Mouse (Mus musculus): ENCODE data around the gene 1810046K07Rik. TPM values are rescaled to one million over a fixed set of nuclear protein-coding genes. Genes with fewer than 3 reads are reported as not detected.

Gene 1810046K07Rik
- polyA plus RNA-seq, 1 experiment from 2014 or later, result 0.11 TPM

DNA sequence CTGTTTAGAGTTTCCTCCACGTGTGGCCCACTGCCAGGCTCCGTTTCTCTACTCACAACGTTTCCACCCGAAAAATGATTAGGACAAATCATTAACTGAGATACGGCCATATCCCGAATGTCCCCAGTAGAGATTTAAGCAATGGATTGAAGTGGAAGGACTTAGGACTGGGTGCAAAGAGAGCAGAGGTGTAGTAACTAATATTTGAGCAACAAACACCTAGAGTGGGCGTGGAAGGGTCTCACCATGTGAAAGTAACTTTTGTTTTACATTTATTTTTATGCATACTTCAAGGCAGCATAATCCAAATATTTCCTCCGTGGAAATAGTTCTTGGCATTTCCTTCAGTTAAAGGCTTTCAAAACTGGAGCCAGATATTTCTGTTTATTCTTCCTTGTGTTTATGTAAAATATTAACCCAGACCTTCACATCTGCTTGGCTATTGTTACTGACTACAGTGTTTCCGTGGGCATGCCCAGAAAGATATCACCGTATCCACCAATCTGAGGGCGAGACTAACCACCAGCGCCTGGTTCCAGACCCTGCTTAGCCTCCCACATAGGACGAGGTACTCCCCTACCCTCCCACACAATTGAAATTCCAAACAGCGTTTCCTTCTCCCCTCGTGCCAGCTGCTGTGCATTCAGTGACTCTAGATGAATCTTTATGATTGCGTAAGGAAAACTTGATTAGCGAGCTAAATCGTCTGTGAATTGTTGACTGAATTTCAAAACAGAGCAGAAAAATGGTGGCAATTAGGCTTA, 16.0 kb downstream of the 1810046K07Rik start:
- H3K4me1 ChIP-seq (replicated peaks; ENCODE audit: control insufficient read depth, insufficient read depth, low read length), result peaks cover 9% of the 10 kb centered on the region
- 18% methylated on average over 18 of the region's 18 CpGs for WGBS
- H3K9me3 ChIP-seq (ENCODE audit: control insufficient read depth, low read length), result no peaks in the 10 kb centered on the region
- H3K4me3 ChIP-seq (ENCODE audit: low read length), result peak overlapping the region; percentile 2; the same call in 1 of the 2 replicates
- peak; percentile 96 for ATAC-seq (ENCODE audit: low read depth)
- H3K27ac ChIP-seq (ENCODE audit: low read length), result peak overlapping the region; percentile 81
- no peaks in the 10 kb centered on the region for H3K36me3 ChIP-seq (ENCODE audit: control insufficient read depth, insufficient read depth, low read length)
- H3K27me3 ChIP-seq (ENCODE audit: control insufficient read depth, insufficient read depth, low read depth, low read length), result no peaks in the 10 kb centered on the region
- H3K9ac ChIP-seq (ENCODE audit: low read length), result no peak overlapping the region
- H3K4me2 ChIP-seq (ENCODE audit: low read depth, low read length), result peak overlapping the region; percentile 43

DNA sequence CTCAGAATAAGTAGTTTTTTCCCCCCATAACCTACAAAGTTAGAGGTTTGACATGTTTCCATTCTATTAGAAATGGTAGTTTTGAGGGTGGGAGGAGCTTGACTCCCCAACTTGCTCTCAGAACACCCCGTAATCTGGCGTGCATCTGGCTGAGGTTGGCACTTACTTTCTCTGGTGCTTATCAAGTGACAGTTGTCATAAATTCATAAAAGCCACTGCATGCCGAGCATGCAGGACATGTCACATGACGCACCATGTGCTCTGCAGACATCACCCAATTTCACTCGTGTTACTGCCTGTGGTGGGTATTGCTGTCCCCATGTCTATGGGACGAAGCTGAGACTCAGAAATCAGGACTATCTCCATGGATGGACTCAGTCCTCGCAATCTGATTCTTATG, 18.2 kb downstream of the 1810046K07Rik start:
- no peak overlapping the region for H3K4me3 ChIP-seq (ENCODE audit: low read length)
- H3K9me3 ChIP-seq (ENCODE audit: control insufficient read depth, low read length), result no peaks in the 10 kb centered on the region
- H3K9ac ChIP-seq (ENCODE audit: low read length), result no peak overlapping the region
- H3K36me3 ChIP-seq (ENCODE audit: control insufficient read depth, insufficient read depth, low read length), result no peaks in the 10 kb centered on the region
- WGBS, result 75% methylated on average over 7 of the region's 7 CpGs
- no peak overlapping the region for H3K27ac ChIP-seq (ENCODE audit: low read length)
- no peaks in the 10 kb centered on the region for H3K27me3 ChIP-seq (ENCODE audit: control insufficient read depth, insufficient read depth, low read depth, low read length)
- no peak overlapping the region for H3K4me2 ChIP-seq (ENCODE audit: low read depth, low read length)
- ATAC-seq (ENCODE audit: low read depth), result no peak
- H3K4me1 ChIP-seq (replicated peaks; ENCODE audit: control insufficient read depth, insufficient read depth, low read length), result peaks cover 9% of the 10 kb centered on the region

DNA sequence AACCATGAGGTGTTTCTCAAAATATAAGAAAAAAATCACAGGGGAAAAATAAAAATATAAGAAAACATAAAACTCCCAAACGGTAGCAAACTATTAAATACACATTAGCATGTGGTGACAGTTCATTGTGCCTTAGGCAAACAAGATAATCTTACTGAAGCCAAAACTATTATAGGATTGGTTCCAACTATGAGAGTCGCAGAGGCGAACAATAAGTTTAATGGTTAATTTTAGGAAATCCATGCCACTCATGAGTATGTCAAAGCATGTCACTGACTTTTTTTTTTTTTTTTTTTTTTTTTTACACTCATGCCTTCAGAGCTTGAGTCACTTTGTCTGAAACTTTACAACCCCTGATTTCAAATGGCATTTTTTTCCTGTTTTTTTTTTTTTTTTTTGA, 22.4 kb downstream of the 1810046K07Rik start:
- Histone ChIP-seq H3K9ac (ENCODE audit: low read length) (no peak overlapping the region), H3K4me2 (ENCODE audit: low read depth, low read length) (no peak overlapping the region), H3K27ac (ENCODE audit: low read length) (no peak overlapping the region), H3K27me3 (ENCODE audit: control insufficient read depth, insufficient read depth, low read depth, low read length) (no peaks in the 10 kb centered on the region), H3K4me3 (ENCODE audit: low read length) (no peak overlapping the region), H3K36me3 (ENCODE audit: control insufficient read depth, insufficient read depth, low read length) (no peaks in the 10 kb centered on the region), H3K9me3 (ENCODE audit: control insufficient read depth, low read length) (no peaks in the 10 kb centered on the region), H3K4me1 (replicated peaks; ENCODE audit: control insufficient read depth, insufficient read depth, low read length) (no peaks in the 10 kb centered on the region)
- WGBS, result 50% methylated on average over 3 of the region's 3 CpGs
- ATAC-seq (ENCODE audit: low read depth), result no peak

DNA sequence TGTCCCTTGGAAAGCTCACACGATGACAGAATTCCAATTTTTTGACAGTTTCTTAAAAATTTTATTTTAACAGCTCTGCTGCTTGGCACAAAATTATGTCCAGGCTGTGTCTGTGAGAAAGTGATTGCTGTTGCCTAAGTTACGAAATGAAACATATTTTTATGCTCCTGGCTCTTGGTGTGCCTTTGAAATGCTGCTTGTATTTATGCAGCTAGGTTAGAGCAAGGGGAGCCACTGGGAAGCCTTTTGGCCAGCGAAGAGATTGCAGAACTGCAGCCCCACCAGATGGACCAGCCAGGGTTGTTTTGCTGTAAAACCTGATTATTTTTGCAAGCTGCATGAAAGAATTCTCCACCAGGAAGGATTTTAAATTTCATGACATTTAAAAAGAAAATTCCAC, 23.6 kb downstream of the 1810046K07Rik start:
- Histone ChIP-seq H3K4me1 (replicated peaks; ENCODE audit: control insufficient read depth, insufficient read depth, low read length) (no peaks in the 10 kb centered on the region), H3K27me3 (ENCODE audit: control insufficient read depth, insufficient read depth, low read depth, low read length) (no peaks in the 10 kb centered on the region), H3K9me3 (ENCODE audit: control insufficient read depth, low read length) (no peaks in the 10 kb centered on the region), H3K36me3 (ENCODE audit: control insufficient read depth, insufficient read depth, low read length) (no peaks in the 10 kb centered on the region), H3K4me2 (ENCODE audit: low read depth, low read length) (no peak overlapping the region), H3K27ac (ENCODE audit: low read length) (no peak overlapping the region), H3K4me3 (ENCODE audit: low read length) (no peak overlapping the region), H3K9ac (ENCODE audit: low read length) (no peak overlapping the region)
- 49% methylated on average over 3 of the region's 3 CpGs for WGBS
- no peak for ATAC-seq (ENCODE audit: low read depth)

DNA sequence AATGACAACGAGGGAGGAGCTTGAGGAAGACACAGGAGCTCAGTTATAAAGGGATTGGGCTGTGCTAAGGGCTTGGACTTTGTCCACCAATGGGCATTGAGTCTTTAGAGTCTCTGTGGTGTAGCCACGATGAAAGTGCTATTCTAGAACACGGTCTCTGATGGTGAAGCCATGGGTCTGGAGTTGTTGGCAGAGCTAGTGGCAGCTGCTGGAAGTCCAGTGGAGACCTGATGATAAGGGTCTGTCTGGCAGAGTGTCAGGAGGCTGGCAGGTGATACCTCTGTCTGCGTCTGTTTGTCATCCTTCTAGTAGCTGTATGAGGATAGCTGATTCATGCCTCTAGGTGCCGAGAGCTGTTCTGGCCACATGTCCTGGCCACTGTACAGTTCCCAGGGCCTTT, 24.7 kb downstream of the 1810046K07Rik start:
- no peak overlapping the region for H3K9ac ChIP-seq (ENCODE audit: low read length)
- WGBS, result 63% methylated on average over 5 of the region's 5 CpGs
- no peaks in the 10 kb centered on the region for H3K27me3 ChIP-seq (ENCODE audit: control insufficient read depth, insufficient read depth, low read depth, low read length)
- H3K36me3 ChIP-seq (ENCODE audit: control insufficient read depth, insufficient read depth, low read length), result no peaks in the 10 kb centered on the region
- no peak for ATAC-seq (ENCODE audit: low read depth)
- H3K27ac ChIP-seq (ENCODE audit: low read length), result no peak overlapping the region
- no peak overlapping the region for H3K4me2 ChIP-seq (ENCODE audit: low read depth, low read length)
- H3K4me1 ChIP-seq (replicated peaks; ENCODE audit: control insufficient read depth, insufficient read depth, low read length), result no peaks in the 10 kb centered on the region
- no peak overlapping the region for H3K4me3 ChIP-seq (ENCODE audit: low read length)
- no peaks in the 10 kb centered on the region for H3K9me3 ChIP-seq (ENCODE audit: control insufficient read depth, low read length)

DNA sequence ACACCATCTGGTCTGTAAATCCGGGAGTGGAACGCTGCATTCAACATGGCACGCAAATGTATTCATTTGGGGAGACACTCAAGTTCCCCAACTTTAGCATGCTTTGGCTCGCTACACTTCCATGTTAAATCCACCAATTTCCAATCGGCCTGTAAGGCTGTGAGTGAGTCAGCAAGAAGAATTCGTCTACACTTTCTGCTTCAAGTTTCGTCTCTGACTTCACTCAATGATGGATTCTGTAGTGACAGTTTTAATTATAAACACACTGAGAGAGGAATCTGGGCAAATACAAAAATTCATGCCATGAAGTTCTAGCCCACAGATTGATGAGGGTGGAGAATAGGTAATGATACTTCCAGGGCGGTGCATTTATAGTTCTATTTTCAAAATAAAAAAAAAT, 35.2 kb downstream of the 1810046K07Rik start:
- Histone ChIP-seq H3K27ac (ENCODE audit: low read length) (no peak overlapping the region), H3K36me3 (ENCODE audit: control insufficient read depth, insufficient read depth, low read length) (no peaks in the 10 kb centered on the region), H3K27me3 (ENCODE audit: control insufficient read depth, insufficient read depth, low read depth, low read length) (no peaks in the 10 kb centered on the region), H3K9me3 (ENCODE audit: control insufficient read depth, low read length) (no peaks in the 10 kb centered on the region; the same call in 1 of the 2 replicates), H3K4me1 (replicated peaks; ENCODE audit: control insufficient read depth, insufficient read depth, low read length) (no peaks in the 10 kb centered on the region), H3K4me2 (ENCODE audit: low read depth, low read length) (no peak overlapping the region), H3K9ac (ENCODE audit: low read length) (no peak overlapping the region), H3K4me3 (ENCODE audit: low read length) (no peak overlapping the region)
- ATAC-seq (ENCODE audit: low read depth), result no peak
- WGBS, result 65% methylated on average over 8 of the region's 8 CpGs

DNA sequence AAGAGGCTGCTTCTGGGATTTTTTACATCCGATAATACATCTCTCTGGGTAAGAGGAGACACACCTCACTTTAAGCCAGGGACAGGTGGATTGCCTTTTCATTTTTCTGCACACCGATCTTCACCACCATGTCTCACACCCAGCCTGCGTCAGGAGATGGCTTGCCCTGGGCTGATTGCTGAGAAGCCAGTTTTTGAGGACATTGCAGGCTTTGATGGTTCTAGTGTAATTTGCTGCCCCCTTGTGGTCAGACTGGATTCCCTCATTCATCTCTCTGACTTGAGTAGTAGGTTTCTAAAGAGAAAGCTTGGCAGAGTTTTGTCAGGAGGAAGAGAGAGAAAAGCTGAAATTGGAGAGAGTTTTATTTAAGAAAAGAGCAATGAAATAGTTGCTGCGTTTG, 36.0 kb downstream of the 1810046K07Rik start:
- Histone ChIP-seq H3K36me3 (ENCODE audit: control insufficient read depth, insufficient read depth, low read length) (no peaks in the 10 kb centered on the region), H3K4me2 (ENCODE audit: low read depth, low read length) (no peak overlapping the region), H3K9me3 (ENCODE audit: control insufficient read depth, low read length) (no peaks in the 10 kb centered on the region), H3K4me1 (replicated peaks; ENCODE audit: control insufficient read depth, insufficient read depth, low read length) (no peaks in the 10 kb centered on the region), H3K9ac (ENCODE audit: low read length) (no peak overlapping the region), H3K27ac (ENCODE audit: low read length) (no peak overlapping the region), H3K4me3 (ENCODE audit: low read length) (no peak overlapping the region), H3K27me3 (ENCODE audit: control insufficient read depth, insufficient read depth, low read depth, low read length) (no peaks in the 10 kb centered on the region)
- WGBS, result 28% methylated on average over 4 of the region's 4 CpGs
- ATAC-seq (ENCODE audit: low read depth), result peak; percentile 83

DNA sequence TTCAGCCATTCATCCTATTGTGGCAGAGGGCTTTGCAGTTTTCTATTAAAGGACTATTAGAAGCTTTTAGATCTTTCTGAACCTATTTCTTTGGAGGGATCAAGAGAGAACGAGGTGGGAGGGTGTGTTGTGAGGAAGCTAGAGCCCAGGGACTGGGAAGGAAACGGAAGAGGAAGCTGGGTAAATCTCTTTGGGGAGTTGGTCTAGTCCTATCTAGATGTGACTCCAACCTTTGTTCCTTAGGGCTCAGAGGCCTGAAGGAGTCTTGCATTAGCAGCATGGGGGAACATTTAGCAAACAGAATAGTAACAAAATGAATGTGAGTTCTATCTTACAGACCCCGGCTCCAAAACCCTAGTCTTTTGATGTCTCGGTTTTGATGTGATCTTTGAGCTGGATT, 37.7 kb downstream of the 1810046K07Rik start:
- H3K9me3 ChIP-seq (ENCODE audit: control insufficient read depth, low read length), result no peaks in the 10 kb centered on the region
- no peak overlapping the region for H3K27ac ChIP-seq (ENCODE audit: low read length)
- WGBS, result 70% methylated on average over 4 of the region's 4 CpGs
- H3K9ac ChIP-seq (ENCODE audit: low read length), result no peak overlapping the region
- no peaks in the 10 kb centered on the region for H3K36me3 ChIP-seq (ENCODE audit: control insufficient read depth, insufficient read depth, low read length)
- no peaks in the 10 kb centered on the region for H3K27me3 ChIP-seq (ENCODE audit: control insufficient read depth, insufficient read depth, low read depth, low read length)
- peaks cover 4% of the 10 kb centered on the region for H3K4me1 ChIP-seq (replicated peaks; ENCODE audit: control insufficient read depth, insufficient read depth, low read length)
- H3K4me3 ChIP-seq (ENCODE audit: low read length), result no peak overlapping the region
- ATAC-seq (ENCODE audit: low read depth), result no peak
- no peak overlapping the region for H3K4me2 ChIP-seq (ENCODE audit: low read depth, low read length)

DNA sequence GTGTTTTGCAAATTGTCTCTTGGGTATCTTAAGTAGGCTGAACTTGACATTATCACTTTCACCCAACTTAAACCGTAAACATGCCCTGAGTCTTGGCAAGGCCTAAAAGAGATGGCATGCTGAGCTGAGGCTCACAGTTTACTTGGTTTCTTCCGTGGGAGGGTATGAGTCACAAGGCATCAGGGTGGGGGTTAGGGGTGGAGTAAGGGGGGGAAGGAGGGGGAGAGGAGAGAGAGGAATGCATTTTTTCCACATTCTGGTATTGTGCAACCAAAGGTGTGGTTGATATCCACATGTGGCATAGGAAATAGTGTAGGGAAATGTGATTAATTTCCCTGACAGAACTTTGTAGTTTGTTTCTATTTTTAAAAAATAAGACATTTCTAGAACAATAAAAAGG, 42.6 kb downstream of the 1810046K07Rik start:
- H3K9ac ChIP-seq (ENCODE audit: low read length), result no peak overlapping the region
- peaks cover 5% of the 10 kb centered on the region for H3K4me1 ChIP-seq (replicated peaks; ENCODE audit: control insufficient read depth, insufficient read depth, low read length)
- ATAC-seq (ENCODE audit: low read depth), result peak; percentile 87
- H3K36me3 ChIP-seq (ENCODE audit: control insufficient read depth, insufficient read depth, low read length), result no peaks in the 10 kb centered on the region
- H3K27me3 ChIP-seq (ENCODE audit: control insufficient read depth, insufficient read depth, low read depth, low read length), result no peaks in the 10 kb centered on the region
- H3K4me2 ChIP-seq (ENCODE audit: low read depth, low read length), result no peak overlapping the region
- peak overlapping the region; percentile 63; the same call in 1 of the 2 replicates for H3K27ac ChIP-seq (ENCODE audit: low read length)
- no peaks in the 10 kb centered on the region for H3K9me3 ChIP-seq (ENCODE audit: control insufficient read depth, low read length)
- H3K4me3 ChIP-seq (ENCODE audit: low read length), result no peak overlapping the region
- WGBS, result 21% methylated on average over 2 of the region's 2 CpGs

Measured in lung, embryonic 16.5 days (tissue).